Mouse (Mus musculus): ENCODE measurements at regions not wholly inside any gene's neighbourhood (a gene's known extent, or its start where the extent isn't known, plus 50 kb on each side); places are given as distances from the start of the nearest gene placed in this dataset.

DNA sequence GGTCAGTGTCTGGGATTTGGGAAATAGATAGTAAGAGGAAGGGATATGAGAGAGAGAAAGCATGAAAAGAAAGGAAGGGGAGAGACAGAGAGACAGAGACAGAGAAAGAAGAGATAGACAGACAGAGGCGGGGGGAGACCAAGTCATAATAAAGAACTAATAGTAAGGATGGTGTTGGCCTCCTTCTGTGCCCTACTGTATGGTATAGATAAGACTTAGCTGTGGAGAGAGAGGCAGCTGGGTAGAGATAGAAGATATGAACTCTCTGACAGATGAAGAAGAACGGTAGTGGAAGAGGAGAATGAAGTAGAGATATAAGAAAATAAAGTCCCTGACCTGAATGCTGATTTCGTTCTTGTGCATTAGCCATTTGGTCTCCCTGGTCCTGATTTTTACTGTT lies 164.1 kb downstream of the Papss1 start:
- TF ChIP-seq CTCF (conservative IDR thresholded peaks at IDR 0.05; ENCODE audit: low read length) = no peak
- no peak for TF ChIP-seq POU5F1 (IDR thresholded peaks at IDR 0.05; ENCODE audit: borderline replicate concordance, low read length)
